Mouse (Mus musculus): ENCODE measurements at regions not wholly inside any gene's neighbourhood (a gene's known extent, or its start where the extent isn't known, plus 50 kb on each side); places are given as distances from the start of the nearest gene placed in this dataset.

- no peak for DNase-seq (ENCODE audit: low spot score in 2 of 2)
These were observed 176.1 kb upstream of the Egflam start for GRCm38 (mm10) chr15:7574264-7574663.

DNA sequence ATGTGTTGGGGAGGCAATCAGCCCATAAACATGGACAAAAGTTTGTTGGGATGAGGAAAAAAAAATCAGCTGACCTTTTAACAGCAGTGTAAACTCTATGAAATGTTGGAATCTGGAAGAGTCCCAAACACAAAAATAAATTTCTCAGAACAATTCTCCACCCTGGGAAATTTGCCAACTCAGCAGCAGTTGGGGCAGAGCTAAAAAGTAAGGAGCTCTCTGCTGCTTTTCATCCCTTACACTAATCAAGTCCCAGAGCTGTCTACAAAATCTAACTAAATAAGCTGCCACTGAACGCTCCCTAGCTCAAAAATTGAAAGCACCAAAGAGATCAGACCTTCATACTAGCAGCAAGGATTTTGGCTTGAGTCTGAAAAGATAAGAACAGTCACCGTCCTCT, 176.6 kb upstream of the Egflam start:
- no peak for DNase-seq (ENCODE audit: low spot score in 2 of 2)

DNA sequence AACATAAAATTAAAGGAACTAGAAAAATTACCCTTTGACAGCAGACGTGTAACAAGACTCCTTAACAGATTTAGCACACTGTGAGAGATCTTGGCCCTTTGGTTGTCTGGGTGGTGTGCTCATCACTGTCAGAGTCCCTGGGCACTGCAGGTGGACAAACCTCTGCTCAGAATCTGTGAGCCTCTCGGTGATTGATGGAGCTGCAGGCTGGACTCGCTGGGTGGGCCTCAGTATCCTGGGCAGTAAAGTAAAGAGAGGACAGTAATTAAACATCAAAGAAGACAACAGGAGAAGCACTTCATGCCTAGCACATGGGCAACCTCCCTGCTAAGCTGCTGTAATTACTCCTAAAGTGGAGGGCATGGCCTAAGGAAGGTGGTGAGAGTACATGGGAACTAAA, 180.2 kb upstream of the Egflam start:
- DNase-seq (ENCODE audit: low spot score in 2 of 2): no peak

DNA sequence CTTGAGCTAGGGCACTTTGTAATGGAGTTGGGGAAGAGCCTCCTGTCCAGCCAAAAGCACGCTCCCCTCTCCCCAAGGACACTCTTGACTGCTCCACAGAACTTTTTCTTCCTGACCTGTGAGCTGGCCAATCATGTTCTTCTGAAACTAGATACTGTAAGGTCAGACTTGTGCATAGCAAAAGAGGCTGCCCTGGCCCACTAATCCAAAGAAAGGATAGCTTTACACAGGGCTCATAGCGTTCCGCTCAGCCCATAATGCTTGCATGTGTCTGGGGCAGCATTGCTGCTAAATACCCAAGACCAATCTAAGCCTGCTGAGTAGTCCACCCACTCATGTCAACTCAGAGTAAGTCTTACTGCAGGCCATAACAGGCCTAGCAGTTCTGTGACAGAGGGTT, 189.0 kb upstream of the Egflam start:
- DNase-seq (ENCODE audit: low spot score in 2 of 2): no peak

DNA sequence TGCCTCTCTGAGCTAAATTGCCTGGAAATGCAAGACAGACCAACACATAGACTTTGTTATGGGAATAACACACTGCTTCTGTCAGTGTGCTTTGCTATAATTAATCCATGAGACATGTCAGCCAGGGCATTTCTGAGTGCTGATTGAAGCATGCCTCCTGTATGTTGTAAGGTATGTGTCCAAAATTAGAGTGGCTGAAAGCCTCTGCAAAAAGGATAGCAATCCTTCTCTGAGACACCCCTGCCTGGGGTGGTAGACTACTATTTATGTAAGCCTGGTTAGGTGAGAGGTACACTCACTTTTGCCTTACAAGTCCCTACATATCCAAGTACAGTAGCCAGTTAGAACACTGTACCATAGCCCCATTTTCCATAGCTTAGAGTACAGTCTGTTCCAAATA, 193.3 kb upstream of the Egflam start:
- no peak for DNase-seq (ENCODE audit: low spot score in 2 of 2)

DNA sequence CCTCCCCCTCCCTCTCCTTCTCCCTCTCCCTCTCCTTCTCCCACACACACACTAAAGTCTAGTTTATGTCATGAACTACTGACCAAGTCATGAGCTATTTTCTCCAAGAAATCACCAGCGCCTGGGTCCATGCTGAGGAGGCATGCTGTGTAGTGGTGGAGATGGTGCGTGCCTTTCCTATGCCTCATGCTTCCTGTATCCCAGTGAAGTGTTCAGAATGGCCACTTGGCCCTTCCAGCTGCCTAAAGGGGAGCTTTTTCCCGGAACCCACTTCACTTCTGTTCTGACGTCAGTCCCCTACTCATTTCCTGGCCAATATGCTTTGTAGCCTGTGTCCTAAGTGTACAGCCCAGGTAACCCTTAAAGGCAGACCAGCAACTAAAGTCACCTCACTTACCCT, 199.1 kb upstream of the Egflam start:
- DNase-seq (ENCODE audit: low spot score in 2 of 2): no peak

GRCm38 (mm10) chr15:7597805-7598204, 199.6 kb upstream of the Egflam start:
- no peak for DNase-seq (ENCODE audit: low spot score in 2 of 2)

DNA sequence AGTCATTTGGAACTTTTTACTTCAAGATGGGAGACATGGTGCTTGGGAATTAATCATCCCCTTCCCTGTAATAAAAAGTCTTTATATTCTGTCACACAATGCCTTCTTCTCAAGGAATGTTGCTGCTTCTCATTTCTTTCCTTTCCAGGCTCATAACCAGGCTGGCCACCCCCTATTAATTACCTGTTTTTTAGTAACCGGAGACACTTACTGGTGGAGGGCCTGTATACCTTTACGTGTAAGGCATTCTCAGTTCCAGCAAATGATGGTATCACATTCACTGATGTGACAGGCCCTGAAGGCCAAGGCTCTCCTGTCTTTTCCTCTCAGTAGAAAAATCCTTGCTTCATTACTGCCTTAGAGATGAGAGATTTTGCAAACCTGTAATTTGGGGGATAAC, 203.3 kb upstream of the Egflam start:
- DNase-seq (ENCODE audit: low spot score in 2 of 2): no peak

GRCm38 (mm10) chr15:7604847-7605246, 205.8 kb upstream of the Gdnf start:
- DNase-seq (ENCODE audit: low spot score in 2 of 2): no peak

DNA sequence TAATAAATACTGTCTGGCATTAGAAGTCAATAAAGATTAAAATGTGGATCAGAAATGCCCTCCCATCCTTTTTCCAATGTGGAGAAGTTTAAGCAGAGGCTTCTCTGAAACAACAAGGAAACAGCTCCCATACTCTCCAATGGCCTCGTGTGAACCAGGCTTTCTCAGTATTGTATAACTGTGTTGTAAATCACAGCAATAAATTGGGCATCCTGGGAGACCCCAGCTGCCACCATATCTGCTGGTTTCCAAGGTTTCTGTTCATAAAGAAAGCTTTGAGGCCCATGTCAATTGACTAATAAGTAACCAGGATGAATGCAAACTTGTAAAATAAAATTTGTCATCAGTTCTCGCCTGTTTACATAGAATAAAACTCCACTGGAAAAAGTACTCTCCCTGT, 192.7 kb upstream of the Gdnf start:
- no peak for DNase-seq (ENCODE audit: low spot score in 2 of 2)

DNA sequence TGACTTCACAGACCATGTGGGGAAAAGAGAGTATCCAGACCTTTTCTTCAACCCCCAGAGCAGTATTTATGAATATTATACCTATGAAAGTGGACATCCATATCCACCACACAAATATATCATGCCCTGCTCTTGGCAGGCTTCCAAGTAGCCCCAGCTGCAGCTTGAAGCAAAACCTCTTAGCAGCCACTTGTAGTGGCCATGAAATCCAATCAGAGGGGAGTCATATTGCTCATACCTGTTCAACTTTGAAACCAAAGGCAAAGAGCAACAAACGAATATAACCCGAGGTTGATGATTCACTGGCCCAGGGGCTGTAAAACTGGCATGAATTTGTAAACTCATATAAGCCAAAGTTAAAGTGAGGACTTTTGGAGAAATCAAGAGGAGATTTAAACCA, 187.6 kb upstream of the Gdnf start:
- no peak for DNase-seq (ENCODE audit: low spot score in 2 of 2)

- DNase-seq (ENCODE audit: low spot score in 2 of 2): no peak
These were observed 185.8 kb upstream of the Gdnf start for GRCm38 (mm10) chr15:7624689-7625472.

- DNase-seq (ENCODE audit: low spot score in 2 of 2): no peak
These were observed 180.8 kb upstream of the Gdnf start for GRCm38 (mm10) chr15:7629826-7630225.

- DNase-seq (ENCODE audit: low spot score in 2 of 2): no peak
These were observed 175.4 kb upstream of the Gdnf start for GRCm38 (mm10) chr15:7635234-7635633.

DNA sequence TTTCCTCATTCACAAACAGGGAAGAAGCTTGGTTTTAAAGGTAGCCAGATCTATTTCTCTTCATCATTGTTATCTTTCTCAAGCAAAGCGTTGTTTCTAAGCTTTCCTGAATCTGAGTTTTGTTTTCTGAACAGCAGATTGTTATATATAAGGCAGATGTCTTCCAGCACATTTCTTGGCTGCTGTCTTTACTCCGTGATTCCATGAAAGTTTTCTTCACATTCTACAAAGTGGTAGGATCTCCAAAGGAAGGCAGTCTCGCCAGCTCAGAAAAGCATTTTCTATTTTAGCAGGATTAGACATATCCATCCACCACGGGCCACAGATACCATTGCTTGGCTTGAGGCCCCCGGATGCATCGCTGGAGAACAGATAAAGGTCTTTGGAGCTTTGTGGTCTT, 171.2 kb upstream of the Gdnf start:
- no peak for DNase-seq (ENCODE audit: low spot score in 2 of 2)

GRCm38 (mm10) chr15:7642075-7642474, 168.6 kb upstream of the Gdnf start:
- DNase-seq (ENCODE audit: low spot score in 2 of 2): no peak

DNA sequence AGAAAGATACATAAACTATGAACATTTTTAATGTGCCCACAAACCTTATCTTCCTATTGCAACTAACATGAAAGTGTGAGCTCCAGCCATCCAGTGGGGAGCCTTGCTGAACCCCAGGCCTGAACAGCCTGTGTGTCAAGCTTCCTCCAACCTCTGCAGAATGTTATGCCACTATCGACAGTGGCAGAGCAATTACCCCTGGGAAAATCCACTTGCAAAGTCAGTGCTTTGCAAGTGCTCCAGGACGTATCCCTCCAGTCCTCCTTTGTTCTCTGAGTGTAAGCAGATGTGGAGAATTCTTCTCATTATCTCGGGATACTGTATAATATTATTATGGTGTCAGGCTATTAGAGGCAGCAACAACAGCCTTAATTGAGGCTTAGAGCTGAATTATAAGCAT, 159.9 kb upstream of the Gdnf start:
- DNase-seq (ENCODE audit: low spot score in 2 of 2): no peak

DNA sequence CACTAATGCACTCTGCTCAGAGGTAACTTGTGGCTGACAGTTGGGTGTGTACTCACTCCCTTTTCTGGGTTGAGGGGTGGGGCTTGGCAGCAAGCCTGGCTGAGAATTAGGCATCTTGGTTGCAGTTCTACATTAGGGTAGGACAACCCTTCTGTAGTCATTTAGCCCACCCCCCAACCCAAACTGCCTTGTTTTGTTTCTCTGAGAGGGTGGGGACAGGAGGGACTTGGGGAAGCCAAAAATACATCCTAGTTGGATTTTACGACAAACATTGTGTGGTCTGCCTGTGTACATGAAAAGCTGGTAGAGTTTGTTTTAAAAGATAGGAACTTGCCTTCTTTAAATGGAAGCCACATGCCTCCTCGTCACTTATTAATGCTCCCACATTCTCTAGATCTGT, 146.8 kb upstream of the Gdnf start:
- DNase-seq (ENCODE audit: low spot score in 2 of 2): no peak

- DNase-seq (ENCODE audit: low spot score in 2 of 2): no peak
These were observed 141.0 kb upstream of the Gdnf start for GRCm38 (mm10) chr15:7669631-7670030.

DNA sequence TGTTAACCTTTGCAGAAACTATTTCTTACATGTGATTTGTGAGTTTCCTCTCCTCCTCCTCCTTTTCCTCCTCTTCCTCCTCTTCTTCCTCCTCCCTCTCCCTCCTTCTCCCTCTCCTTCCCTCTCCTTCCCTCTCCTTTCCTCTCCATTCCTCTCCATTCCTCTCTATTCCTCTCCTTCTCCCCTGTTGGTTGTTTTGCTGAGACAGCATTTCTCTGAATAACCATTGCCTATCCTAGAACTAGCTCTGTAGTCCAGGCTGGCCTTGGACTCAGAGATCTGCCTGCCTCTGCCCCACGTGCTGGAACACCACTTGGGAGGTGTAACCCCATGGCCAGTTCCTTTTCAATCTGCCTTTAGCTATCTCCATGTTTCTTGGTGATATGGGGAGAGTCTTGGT, 133.7 kb upstream of the Gdnf start:
- no peak for DNase-seq (ENCODE audit: low spot score in 2 of 2)

GRCm38 (mm10) chr15:7678711-7679110, 131.9 kb upstream of the Gdnf start:
- DNase-seq (ENCODE audit: low spot score in 2 of 2): no peak

- DNase-seq (ENCODE audit: low spot score in 2 of 2): no peak
These were observed 129.6 kb upstream of the Gdnf start for GRCm38 (mm10) chr15:7681011-7681410.

GRCm38 (mm10) chr15:7683235-7683974, 127.2 kb upstream of the Gdnf start:
- DNase-seq (ENCODE audit: low spot score in 2 of 2): no peak

All from frontal cortex, postnatal 10 days (tissue).